Mouse (Mus musculus): ENCODE results near the gene Pigw. TPM values are rescaled to one million over a fixed set of nuclear protein-coding genes. Genes with fewer than 3 reads are reported as not detected.

Pigw gene
- 10 to 100 TPM in 2 of 4 experiments, 1 to 10 TPM in 2; 8.4 to 11.1 (median 9.8) TPM for total RNA-seq (2022)

DNA sequence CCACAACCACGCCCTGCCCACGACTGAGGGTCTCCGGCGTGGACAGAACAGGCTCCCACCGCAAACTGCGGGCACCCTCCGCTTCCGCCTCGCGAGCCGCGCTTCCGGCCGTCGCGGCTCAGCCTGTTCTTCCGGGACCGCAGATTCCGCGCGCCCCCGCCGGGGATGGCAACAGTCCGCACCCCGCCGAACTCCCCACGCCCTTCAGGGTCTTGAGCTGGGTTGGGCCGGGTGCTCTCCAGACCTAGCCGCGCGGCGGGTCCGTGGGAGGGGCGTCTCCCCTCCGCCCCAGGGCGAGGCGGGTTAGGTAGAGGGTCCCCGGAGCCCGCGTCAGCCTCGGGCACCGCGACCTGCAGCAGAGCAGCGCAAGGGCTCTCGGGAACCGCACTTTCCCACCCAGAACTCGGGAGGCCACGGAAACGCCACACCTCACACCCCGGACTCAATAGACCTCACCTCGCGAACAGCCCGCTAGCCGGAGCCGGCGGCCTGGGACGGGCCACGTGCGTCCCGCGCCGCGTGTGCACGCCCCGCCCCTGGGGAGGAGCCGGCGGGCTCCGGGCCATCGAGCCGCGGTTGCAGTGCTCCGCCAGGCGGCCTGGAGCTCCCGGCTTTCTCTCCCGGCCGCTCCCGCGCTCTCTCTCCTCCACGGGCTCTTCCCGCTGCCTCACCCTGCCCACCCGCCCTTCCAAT, at the start of gene Pigw, which contains the start of gene Myo19:
TSS of gene Pigw (minus strand) at position 514 of the 693 bp plus-strand sequence.
TSS of gene Myo19 (plus strand) at position 377 of the 693 bp plus-strand sequence.
- peak; percentile 68 for DNase-seq

DNA sequence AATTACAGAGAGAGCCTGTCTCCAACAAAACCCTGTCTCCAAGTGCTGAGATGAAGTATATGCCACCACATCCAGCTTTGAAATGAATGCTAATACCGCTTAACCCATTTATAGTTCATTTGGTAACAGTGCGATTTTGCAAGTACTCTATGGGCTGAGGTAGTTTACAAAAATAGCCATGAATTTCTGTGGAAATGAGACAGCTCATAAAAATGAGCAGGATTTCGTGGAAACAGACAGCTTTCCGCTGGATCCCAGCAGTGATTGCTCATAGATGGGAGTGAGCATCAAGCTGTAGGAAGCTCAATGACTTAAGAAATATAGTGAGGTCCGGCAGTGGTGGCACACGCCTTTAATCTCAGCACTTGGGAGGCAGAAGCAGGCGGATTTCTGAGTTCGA, 40.9 kb upstream of the Pigw start:
- no peak for DNase-seq

DNA sequence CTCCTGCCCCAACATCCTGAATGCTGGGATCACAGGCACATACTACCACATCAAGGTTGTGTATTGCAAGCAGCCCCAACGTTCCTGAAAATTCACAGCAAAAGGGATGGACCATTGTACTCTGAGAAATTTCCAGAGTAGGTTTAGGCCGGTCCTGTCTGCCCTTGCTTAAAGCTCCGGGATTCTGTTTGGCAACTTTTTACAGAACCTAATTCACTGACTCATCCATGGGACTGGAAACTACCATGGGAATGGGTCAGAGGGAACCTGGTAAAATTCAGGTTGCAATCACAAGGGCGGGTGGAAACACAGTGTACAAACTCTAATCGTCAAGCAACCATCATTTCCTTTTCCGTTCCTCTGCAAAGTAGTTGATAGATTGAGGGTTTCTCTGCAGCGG, 39.9 kb upstream of the Pigw start:
- no peak for DNase-seq

DNA sequence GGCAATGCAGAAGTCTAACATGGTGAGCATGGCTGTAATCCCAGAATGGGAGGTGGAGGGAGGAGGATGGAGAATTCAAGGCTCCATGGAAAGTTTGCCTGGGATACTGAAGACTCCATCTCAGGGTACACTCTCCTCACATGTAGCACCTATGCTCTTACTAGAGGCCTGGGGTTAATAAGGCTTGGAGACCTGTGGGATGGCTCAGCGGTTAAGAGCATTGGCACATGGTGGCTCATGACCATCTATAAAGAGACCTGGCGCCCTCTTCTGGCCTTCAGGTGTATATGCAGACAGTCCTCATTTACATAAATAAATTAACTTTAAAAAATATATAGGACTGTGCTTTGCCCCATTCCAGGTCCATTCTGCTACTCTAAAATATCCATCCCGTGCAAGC, 39.2 kb upstream of the Pigw start:
- DNase-seq: no peak

DNA sequence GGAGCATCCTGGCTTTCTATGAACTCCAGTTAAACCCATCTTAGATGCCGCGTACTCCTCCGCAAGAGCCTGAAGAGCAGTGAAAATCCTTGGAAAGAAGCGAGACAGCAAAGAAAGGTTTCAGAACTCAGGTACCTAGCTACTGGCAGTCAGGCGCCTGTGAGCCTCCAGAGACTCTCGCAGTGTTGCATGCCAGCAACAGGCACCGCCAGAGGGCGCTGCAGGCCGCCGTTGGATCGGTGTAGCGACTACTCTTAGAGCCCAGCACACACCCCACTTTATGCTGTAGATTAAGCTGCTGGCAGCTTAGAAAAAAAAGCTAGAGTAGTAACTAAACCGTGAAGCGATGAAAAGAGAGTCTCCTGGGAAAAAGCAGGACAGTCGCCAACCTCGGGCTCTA, 38.3 kb upstream of the Pigw start:
- peak; percentile 48 for DNase-seq

DNA sequence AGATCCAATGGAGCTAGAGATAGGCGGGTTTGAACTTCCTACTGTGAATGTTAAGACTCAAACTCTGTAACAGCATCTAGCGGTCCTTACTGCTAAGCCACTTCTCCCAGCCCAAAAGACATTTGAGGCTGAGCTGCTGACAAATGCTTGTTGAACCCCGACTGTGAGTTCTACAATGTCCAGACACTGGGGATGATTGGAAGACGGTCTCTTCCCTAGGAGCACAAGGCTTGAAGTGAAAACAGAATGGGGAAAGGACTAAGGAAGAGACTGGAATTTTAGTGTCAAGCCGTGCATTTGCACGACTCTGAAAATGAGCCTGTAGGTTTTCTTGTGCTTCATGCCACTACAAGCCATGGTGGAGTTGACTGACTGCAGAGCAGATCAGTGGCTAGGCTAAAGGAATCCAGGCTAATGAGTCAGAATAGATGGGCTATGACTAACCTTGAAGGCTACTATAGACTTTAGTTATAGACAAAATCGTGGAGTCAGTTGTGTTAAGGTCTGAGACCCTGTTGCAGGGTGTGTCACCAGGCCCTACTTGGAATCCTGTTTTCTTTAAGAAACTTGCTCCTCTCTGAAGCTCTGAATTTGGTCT, 36.7 kb upstream of the Pigw start:
- no peak for DNase-seq

DNA sequence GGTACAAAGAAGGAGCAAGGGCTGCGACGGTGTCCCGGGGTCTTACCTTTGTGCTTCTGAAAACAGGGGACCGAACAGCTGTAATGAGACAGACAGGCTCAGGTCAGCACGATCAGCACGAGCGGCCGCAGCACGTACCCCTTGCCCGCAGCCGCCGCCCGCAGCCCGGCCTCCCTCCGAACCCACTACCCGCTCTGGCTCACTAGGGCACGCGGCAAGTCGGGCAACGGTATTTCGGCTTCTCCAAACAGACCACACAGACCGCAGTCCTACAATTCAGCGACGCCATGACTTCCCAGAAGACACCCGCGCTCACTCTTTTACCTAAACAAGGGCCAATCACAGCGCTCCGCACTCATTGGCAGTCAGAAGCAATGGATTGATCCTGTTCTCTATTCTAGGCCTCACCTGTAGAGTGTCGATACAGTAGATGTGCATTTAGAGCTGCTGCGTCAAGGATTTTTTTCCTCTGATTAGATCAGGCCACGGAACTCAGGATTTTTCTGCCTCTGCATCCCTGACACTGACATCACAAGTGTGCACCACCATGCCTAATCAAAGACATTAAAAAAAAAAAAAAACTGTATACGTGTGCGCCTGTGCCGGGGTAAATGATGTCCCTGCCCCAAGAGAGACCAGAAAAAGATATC, 36.1 kb upstream of the Pigw start, which contains the start of gene Znhit3:
TSS of gene Znhit3 (minus strand) at position 314 of the 650 bp plus-strand sequence.
- peak; percentile 75 for DNase-seq

DNA sequence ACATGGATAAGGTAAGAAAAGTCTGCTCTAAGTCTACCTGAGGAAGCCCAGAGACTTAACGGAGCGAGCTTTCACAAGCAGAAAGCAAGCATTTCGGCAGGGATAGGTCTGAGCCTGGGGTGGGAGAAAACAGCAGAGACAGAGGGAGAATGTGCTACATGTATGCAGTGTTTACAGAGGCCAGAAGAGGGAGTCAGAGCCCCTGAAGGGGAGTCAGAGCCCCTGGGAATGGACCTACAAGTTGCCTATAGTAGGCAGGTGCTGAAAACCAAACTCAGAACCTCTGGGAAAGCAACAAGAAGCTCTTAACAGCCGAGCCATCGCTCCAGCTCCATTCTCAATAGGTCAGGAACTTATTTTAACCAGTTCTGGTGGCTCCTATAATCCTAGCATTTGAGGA, 34.6 kb upstream of the Pigw start:
- DNase-seq: no peak

DNA sequence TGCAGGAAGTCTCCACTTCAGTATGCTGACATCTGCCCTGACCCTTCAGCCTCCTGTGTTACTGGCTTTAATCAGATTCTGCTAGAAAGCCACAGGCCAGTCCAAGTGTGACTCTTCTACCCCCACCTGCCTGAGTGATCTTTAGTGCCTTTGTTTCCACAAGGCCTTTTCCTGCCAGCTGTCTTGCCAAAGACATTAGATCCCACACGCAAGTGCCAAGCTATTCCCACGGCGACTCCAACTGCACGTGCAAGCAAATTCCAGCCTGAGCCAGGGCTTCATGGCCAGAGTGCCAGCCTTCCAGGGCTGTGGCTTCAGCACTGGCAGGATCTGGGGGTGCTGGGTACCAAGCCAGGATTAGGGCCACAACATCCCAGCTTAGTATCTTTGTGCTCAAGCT, 30.3 kb upstream of the Pigw start:
- no peak for DNase-seq

DNA sequence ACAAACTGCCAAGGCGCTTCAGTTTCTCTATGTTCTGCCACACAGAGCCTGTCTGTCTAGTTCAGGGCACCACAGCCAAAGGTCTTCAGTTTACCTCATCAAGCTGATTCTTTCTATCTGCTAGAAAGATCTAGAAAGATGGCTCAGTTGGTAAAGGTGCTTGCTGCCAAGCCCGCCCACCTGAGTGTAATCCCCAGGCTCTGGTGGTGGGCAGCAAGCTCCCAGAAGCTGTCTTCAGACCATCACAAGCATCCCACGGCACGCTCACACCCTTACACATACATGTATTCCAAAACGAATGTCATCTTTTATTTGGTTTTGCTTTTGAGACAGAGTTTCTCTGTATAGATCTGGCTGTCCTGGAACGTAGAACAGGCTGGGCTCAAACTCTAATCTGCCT, 28.4 kb upstream of the Pigw start:
- DNase-seq: no peak

DNA sequence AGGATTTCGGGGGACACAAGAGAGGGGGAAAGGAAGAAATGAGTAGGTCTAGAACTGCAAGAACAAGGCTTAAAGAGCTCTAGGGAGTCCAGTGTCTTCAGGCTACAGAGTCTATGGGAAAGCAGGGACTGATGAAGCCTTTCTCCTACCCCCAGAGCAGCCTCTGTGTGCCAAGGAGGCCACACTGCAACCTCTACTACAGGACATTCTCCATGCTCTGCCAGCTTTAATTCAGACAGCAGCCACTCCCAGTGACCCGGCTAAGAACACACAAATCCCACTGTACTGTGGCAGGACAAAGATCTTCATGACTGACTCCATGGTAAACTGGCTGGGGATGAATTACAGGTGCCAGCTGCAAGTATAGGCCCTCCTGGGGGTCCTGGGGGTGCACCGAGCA, 27.0 kb upstream of the Pigw start:
- no peak for DNase-seq

DNA sequence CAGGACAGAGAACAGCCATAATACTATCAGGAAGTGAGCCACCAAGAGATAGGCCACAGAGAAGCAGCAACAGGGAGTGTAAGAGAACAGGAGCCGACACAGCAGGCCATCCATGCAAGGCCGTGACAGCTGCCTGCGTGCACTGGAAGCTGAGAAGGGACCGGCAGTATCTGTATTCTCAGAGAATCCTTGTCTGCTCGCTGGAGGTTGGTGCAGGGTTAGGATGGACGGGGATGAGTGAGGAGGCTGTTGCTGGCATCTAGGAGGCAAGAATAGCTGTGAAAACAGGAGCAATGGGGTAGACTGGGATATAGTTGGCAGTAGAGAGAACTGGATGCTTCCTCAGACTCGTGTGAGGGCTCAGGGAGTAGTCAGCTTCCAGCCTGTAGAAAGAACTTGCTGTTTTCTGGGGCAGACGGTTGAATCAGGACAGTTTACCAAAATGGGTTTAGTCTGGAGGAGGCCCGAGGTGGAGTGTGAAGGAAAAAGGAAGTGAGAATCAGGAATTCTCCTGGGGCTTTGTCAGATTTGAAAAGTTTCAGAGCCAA, 24.6 kb upstream of the Pigw start:
- DNase-seq: no peak

DNA sequence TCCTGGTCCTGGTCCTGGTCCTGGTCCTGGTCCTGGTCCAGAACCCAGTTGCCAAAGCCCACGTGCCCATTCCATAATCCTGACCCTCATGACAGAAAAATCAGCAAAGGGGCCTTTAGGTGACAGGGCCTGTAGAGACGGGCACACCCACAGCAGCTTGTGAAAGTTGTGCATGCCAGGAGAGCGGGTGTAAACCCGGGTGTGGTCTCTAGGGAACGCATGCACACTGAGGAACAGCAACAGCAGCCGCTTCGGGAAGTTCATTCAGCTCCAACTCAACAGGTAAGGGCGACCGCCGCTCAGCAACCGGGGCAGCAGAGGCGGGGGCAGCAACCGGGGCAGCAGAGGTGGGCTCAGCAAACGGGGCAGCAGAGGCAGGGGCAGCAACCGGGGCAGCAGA, 13.0 kb upstream of the Pigw start:
- DNase-seq: no peak

DNA sequence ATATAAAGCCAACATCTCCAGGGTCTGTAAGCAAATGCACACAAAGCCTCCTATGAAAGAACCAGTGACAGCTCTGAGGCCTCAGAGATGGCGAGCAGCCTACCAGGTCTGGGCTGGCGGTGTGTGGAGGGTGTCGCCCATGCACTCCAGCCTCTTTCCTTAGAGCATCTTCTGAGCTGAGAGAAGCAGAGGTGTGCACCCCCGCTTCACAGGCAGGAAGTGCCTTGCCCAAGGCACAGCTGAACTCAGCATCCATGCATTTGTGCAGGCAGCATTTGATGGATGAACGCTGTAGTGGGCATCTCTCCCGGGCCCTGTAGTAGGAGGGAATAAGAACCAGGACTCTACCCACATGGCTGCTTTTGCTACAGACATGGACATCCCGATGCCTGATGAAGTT, 11.6 kb upstream of the Pigw start:
- DNase-seq: no peak

DNA sequence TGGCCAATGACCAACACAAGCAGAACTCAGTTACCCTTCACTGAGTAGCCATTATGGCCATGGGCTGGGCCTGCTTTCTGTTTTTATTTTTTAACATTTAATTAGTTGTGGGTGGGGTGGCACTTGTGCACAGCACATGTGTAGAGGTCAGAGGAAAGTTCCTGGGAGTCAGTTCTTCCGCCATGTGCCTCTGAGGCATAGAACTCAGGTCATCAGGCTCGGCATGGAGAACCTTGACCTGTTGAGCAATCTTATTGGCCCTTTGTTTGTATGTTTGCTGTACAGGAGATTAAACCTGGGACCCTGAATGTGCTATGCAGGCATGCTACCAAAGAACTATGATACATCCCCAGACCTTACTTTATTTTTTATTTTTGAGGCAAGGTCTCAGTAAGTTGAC, 9.4 kb upstream of the Pigw start:
- DNase-seq: no peak

DNA sequence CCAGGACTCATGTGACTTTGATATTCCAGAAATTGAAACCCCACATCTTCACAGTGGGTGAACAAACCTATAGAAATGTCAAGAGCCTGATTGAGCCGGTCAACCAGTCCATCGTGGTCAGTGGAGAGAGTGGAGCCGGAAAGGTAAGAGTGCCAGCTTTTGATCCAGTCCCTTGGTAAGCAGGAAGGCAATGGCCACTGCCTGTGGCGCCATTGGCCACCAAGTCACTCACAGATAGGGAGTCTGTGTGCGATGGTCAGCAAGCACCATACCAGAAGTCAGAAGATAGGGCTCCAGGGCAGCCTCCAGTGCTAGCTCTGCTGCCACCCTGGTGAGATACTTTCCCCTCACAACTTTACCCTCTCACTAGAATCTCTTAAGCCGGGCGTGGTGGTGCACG, 7.9 kb upstream of the Pigw start:
- no peak for DNase-seq

DNA sequence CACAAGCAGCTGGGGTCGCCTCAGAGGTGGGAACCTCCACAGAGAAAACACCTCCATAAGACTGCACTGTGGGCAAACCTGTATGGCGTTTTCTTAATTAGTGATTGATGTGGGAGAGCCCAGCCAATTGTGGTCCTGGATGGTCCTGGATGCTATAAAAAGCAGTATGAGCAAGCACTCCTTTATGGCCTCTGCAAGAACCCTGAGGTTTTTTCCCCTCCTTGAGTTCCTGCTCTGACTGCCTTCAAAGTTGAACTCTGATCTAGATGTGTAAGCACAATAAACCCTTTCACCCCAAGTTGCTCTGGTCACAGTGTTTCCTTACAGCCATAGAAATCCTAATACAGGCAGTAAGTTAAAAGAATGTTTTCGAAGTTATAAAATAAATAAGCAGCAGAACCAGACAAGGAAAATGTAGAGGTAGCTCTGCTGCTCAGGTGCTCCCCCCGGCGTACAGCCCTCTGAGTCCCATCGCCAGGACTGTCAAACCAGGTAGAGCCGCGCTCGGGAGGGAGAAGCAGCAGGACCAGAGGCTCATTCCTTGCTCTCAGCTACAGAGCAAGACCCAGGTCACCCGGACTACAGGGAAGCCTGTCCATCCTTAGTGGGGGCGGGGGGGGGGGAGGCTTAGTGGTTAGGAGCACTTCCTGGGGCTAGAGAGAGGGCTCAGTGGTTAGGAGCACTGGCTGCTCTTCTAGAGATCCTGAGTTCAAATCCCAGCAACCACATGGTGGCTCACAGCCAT, 6.9 kb upstream of the Pigw start:
- no peak for DNase-seq

DNA sequence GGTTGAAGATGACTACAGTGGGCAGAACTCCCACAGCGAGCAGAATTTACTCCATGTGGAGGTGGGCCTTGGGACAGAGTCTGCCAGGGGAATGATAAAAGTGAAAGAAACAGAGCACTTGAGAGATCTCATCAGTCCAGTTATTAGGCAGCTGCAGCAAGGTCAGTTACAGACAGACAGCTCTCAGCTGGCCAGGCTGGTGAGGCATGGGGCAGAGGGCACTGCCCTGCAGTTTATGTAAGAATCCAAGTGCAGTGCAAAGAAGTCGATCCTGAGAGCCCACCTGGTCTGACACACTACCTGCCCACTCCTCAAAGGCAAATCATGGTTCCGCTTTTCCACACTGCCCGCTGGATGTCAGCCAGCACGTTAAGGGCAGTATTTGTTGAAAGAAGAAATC, 6.2 kb upstream of the Pigw start:
- no peak for DNase-seq

DNA sequence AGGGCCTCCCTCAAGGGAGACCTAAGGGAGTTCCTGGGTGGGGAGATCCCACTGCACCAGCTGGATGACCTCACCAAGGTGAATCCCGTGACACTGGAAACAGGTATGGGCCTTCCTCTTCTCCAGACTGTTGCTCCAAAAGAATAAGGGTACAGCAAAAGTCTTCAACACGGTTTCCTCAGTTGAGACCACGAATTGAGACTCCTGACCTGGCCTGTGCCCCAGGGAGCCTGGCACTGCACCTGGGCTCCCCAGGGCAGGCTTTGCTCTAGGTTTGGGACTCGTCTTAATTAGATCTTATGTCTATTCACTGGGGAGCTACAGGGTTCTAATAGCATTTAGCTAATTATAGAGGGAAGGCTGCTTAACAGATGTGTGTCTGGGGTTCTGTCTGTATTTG, 5.2 kb upstream of the Pigw start:
- no peak for DNase-seq

DNA sequence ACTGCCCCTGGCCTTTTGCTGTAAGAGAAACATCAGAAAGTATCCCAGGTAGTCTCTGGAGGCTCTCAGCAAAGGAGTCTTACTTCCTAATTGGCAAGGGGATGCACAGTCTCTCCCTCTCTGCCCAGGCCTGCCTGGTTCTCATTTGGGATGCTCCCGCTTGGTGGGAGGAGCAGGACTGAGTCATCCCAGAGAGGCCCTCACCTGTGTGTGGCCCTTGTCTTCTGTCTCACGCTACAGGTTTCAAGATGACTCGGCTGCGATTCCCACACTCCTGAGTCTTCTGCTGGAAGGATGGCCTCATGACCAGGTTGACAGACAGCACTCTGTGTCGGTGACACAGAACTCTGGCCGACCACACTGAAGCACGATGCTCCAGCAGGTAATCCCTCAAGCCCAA, 2.3 kb upstream of the Pigw start:
- no peak for DNase-seq

DNA sequence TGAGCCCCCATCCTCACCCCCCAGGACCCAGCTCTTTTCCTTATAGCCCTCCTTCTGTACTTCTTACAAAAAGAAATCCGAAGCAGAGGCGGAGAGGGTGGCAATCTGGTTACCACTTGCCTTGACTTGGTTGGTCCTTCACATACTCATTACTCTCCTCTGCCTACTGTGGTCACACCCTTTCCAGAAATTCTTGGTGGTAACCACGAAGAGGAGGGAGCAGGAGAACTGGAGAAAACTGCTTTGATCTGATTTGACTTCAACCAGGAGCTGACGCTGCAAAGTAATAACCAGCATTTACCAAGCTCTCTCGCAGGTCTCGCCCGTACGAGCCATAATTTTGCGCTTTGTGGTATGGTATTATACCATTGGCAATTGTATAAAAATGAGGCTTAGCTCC, 886 bp upstream of the Pigw start:
- DNase-seq: no peak

DNA sequence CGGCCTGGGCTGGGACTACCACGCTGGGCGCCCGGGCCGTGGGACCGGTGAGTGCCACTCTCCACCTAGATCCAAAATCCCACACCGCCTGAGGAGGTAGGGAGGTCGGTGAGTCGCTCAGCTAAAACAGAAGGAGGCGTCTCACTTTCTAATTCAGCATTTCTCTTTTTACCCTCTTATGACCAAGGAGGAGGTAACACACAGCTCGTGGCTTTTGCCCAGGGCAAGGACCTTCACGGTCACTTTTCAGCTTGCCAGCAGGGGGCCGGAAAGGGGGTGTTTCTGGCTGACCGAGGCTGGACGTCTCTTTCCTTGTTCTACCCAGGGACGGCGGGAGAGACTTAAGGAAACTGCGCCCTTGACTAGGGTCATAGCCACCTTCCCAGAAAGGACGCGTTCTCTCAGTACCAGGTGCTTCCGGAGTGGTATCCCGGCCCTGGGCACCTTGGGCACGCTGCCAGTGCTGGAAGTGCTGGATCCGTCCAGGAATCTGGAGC, 428 bp upstream of the Pigw start:
- peak; percentile 46 for DNase-seq

All from adrenal gland, adult 8-10 months (tissue).